Mouse (Mus musculus) olfactory bulb, adult 2 months (tissue): ENCODE data around the gene Ly6c2. TPM values are rescaled to one million over a fixed set of nuclear protein-coding genes. Genes with fewer than 3 reads are reported as not detected.
A peak's percentile ranks its signal among the peaks of the same experiment; 100 is the strongest.
"Not testable (repeated sequence)": the region's sequence is repeated elsewhere in the genome, so short reads cannot be mapped to it uniquely, and the experiment has no call there.

ENCODE experiments used
- H3K27ac ChIP-seq: fragments of 200-500 bp; 2 replicates; pipeline ENCODE4 v1.5.1; 2012; ENCODE audit warnings: low read depth, low read length; ENCODE audit not compliant: insufficient read depth
- H3K4me1 ChIP-seq: fragments of 200-500 bp; 2 replicates; pipeline ENCODE4 v1.6.1; 2012; ENCODE audit warnings: low read length; ENCODE audit not compliant: control insufficient read depth, insufficient read depth
- H3K4me3 ChIP-seq: fragments of 200-500 bp; 2 replicates; pipeline ENCODE4 v1.5.1; 2012; ENCODE audit warnings: mild to moderate bottlenecking, low read depth, low read length, moderate library complexity; ENCODE audit not compliant: insufficient read depth
- CTCF ChIP-seq: fragments of 200-500 bp; IDR thresholded peaks from 2 replicates; pipeline ENCODE4 v1.5.1; 2012; ENCODE audit warnings: low read depth, mild to moderate bottlenecking, low read length, moderate library complexity; ENCODE audit not compliant: insufficient read depth
- POLR2A ChIP-seq: fragments of 200-500 bp; IDR thresholded peaks from 2 replicates; pipeline ENCODE4 v1.6.1; 2012; ENCODE audit warnings: mild to moderate bottlenecking, low read depth, low read length, moderate library complexity; ENCODE audit not compliant: insufficient read depth
- WGBS: fragments of 180-500 bp; shearing (Covaris S2); methylation state at CpG from one replicate; pipeline ENCODE4 v1.1.7; 2018; 5-methylcytosine and 5-hydroxymethylcytosine counted together
- polyA plus RNA-seq: library from polyadenylated mRNA; stranded (reverse); fragments of >200 nt; gene quantifications from 2 replicates; pipeline ENCODE4 v1.2.4, GENCODE M21; 2012; ENCODE audit warnings: low replicate concordance; ENCODE audit not compliant: missing spikeins, insufficient read depth, insufficient read length

Ly6c2 gene
- polyA plus RNA-seq, 1 experiment, result not detected

- H3K4me3 ChIP-seq, result no peak overlapping the region
- WGBS, result 86% methylated on average over 2 of the region's 2 CpGs
- no peaks in the 10 kb centered on the region for H3K4me1 ChIP-seq
- TF ChIP-seq POLR2A (no peak), CTCF (no peak)
- no peak overlapping the region for H3K27ac ChIP-seq
Observed at GRCm38 (mm10) chr15:75116525-75116924, 4.8 kb upstream of the Ly6c2 start.

- WGBS, result 86% methylated on average over 2 of the region's 5 CpGs
- H3K27ac ChIP-seq, H3K4me3 ChIP-seq, H3K4me1 ChIP-seq: not testable (repeated sequence)
Observed at GRCm38 (mm10) chr15:75110424-75110823, 1.3 kb downstream of the Ly6c2 start.

GRCm38 (mm10) chr15:75099261-75099660, 12.5 kb downstream of the Ly6c2 start:
- H3K4me1 ChIP-seq, result no peaks in the 10 kb centered on the region
- WGBS, result 90% methylated on average over 10 of the region's 10 CpGs
- no peak overlapping the region for H3K27ac ChIP-seq
- no peak overlapping the region for H3K4me3 ChIP-seq
- no peak for TF ChIP-seq POLR2A
- TF ChIP-seq CTCF, result no peak

GRCm38 (mm10) chr15:75088041-75088440, 23.7 kb downstream of the Ly6c2 start:
- H3K4me3 ChIP-seq, H3K27ac ChIP-seq, H3K4me1 ChIP-seq: not testable (repeated sequence)
- WGBS, result 15% methylated on average over 2 of the region's 2 CpGs

- Histone ChIP-seq H3K4me3 (no peak overlapping the region), H3K27ac (no peak overlapping the region), H3K4me1 (no peaks in the 10 kb centered on the region)
- no peak for TF ChIP-seq CTCF
- WGBS, result 87% methylated on average over 4 of the region's 4 CpGs
Observed at GRCm38 (mm10) chr15:75069965-75070364, 41.8 kb downstream of the Ly6c2 start.

GRCm38 (mm10) chr15:75062030-75062574, 49.7 kb downstream of the Ly6c2 start:
- peak; percentile 18; the same call in 1 of the 2 replicates for TF ChIP-seq CTCF
- not testable (repeated sequence) for H3K27ac ChIP-seq, H3K4me3 ChIP-seq, H3K4me1 ChIP-seq
- 42% methylated on average over 6 of the region's 6 CpGs for WGBS

- no peak for TF ChIP-seq POLR2A
- Histone ChIP-seq H3K27ac (no peak overlapping the region), H3K4me3 (no peak overlapping the region), H3K4me1 (no peaks in the 10 kb centered on the region)
Observed at GRCm38 (mm10) chr15:75060505-75060904, 51.3 kb downstream of the Ly6c2 start.

Other genes starting within 250 kb of the Ly6c2 start
- gene 2010109I03Rik, start 214.9 kb downstream of the Ly6c2 start, polyA plus RNA-seq, result not detected in 2 replicates
- gene Ly6i, start 128.5 kb downstream of the Ly6c2 start, polyA plus RNA-seq, result not detected in 2 replicates
- gene Ly6a, start 113.9 kb downstream of the Ly6c2 start, polyA plus RNA-seq, result not detected in 2 replicates
- not detected in 2 replicates for gene Ly6c1, start 63.1 kb downstream of the Ly6c2 start, polyA plus RNA-seq
- gene Ly6g, start 43.3 kb upstream of the Ly6c2 start, polyA plus RNA-seq, result not detected in 2 replicates
- gene BC025446, start 104.4 kb upstream of the Ly6c2 start, polyA plus RNA-seq, result not detected in 2 replicates
- not detected in 2 replicates for gene Ly6f, start 156.5 kb upstream of the Ly6c2 start, polyA plus RNA-seq